Mouse (Mus musculus) CH12.LX (cell line): ENCODE data around the gene Golm1. TPM values are rescaled to one million over a fixed set of nuclear protein-coding genes. Genes with fewer than 3 reads are reported as not detected.

Experiments
- DNase-seq: peaks from one replicate; pipeline ENCODE4 v3.0.0-alpha.2; 2013; ENCODE audit errors: extremely low read depth
- H3K27ac ChIP-seq: 2 replicates; pipeline ENCODE4 v1.5.1; 2012; ENCODE audit warnings: low read depth, mild to moderate bottlenecking, control low read depth, moderate library complexity; ENCODE audit not compliant: insufficient read depth
- H3K27me3 ChIP-seq: replicated peaks from 2 replicates; pipeline ENCODE3; 2012; ENCODE audit warnings: inconsistent platforms
- H3K36me3 ChIP-seq, 2 experiments: replicated peaks in 1 of 2; 2 replicates each; pipeline versions ENCODE3 to v1.6.1; 2012; ENCODE audit warnings: inconsistent platforms in 1 of 2, low read length in 1 of 2, mild to moderate bottlenecking in 1 of 2, mixed read lengths in 1 of 2, moderate library complexity in 1 of 2; ENCODE audit not compliant: control insufficient read depth in 1 of 2, insufficient read depth in 1 of 2
- H3K4me1 ChIP-seq, 2 experiments: 2 replicates each; pipeline ENCODE4 v1.6.1; 2012; ENCODE audit warnings: inconsistent platforms in 1 of 2, moderate library complexity in 1 of 2; ENCODE audit not compliant: insufficient read depth in 2 of 2, control insufficient read depth in 1 of 2
- H3K4me2 ChIP-seq: 2 replicates; pipeline ENCODE4 v1.6.1; 2012; ENCODE audit warnings: low read depth, mild to moderate bottlenecking, control low read depth; ENCODE audit not compliant: poor library complexity, insufficient read depth, severe bottlenecking
- H3K4me3 ChIP-seq, 3 experiments: fragments of 150-350 bp in 1 of 3; sonication (generic) in 1 of 3; replicated peaks in 1 of 3; 2 replicates each; pipeline versions ENCODE3 to v1.5.1; 2011 to 2012; ENCODE audit warnings: low read depth in 2 of 3, low read length in 2 of 3, mild to moderate bottlenecking in 2 of 3, moderate library complexity in 2 of 3, control low read depth in 1 of 3, improper control_type of control experiment in 1 of 3, inconsistent platforms in 1 of 3, mixed read lengths in 1 of 3; ENCODE audit not compliant: poor library complexity in 1 of 3
- H3K79me2 ChIP-seq: replicated peaks from 2 replicates; pipeline ENCODE4 v1.6.1; 2012; ENCODE audit warnings: mild to moderate bottlenecking, moderate library complexity; ENCODE audit not compliant: control insufficient read depth, poor library complexity, insufficient read depth, severe bottlenecking; ENCODE audit errors: extremely low read depth
- H3K9ac ChIP-seq: 2 replicates; pipeline ENCODE4 v1.6.1; 2012; ENCODE audit warnings: low read depth, mild to moderate bottlenecking, control low read depth, moderate library complexity; ENCODE audit not compliant: insufficient read depth
- H3K9me3 ChIP-seq: replicated peaks from 2 replicates; pipeline ENCODE3; 2012; ENCODE audit warnings: low read length, inconsistent platforms, mixed read lengths
- ELF1 ChIP-seq: IDR thresholded peaks from 2 replicates; pipeline ENCODE4 v1.6.1; 2014; ENCODE audit warnings: low read depth, mild to moderate bottlenecking, inconsistent platforms, low read length, improper control_type of control experiment
- ETS1 ChIP-seq: conservative IDR thresholded peaks from 2 replicates; pipeline ENCODE4 v1.6.1; 2012; ENCODE audit warnings: low read depth, mild to moderate bottlenecking, inconsistent platforms, low read length, improper control_type of control experiment, moderate library complexity
- GABPA ChIP-seq: IDR thresholded peaks from 2 replicates; pipeline ENCODE4 v1.6.1; 2012; ENCODE audit warnings: low read depth, low read length, improper control_type of control experiment, inconsistent platforms; ENCODE audit not compliant: insufficient replicate concordance
- IRF4 ChIP-seq: IDR thresholded peaks from 2 replicates; pipeline ENCODE4 v1.6.1; 2014; ENCODE audit warnings: low read depth, mild to moderate bottlenecking, inconsistent platforms, low read length, improper control_type of control experiment
- JUND ChIP-seq: conservative IDR thresholded peaks from 2 replicates; pipeline ENCODE4 v1.6.1; 2011; ENCODE audit warnings: low read depth, low read length, improper control_type of control experiment
- MAFK ChIP-seq: IDR thresholded peaks from 2 replicates; pipeline ENCODE4 v1.6.1; 2011; ENCODE audit warnings: low read length, improper control_type of control experiment; ENCODE audit not compliant: insufficient replicate concordance
- MAZ ChIP-seq: IDR thresholded peaks from 2 replicates; pipeline ENCODE4 v1.6.1; 2012; ENCODE audit warnings: low read depth, mild to moderate bottlenecking, inconsistent platforms, low read length, improper control_type of control experiment, moderate library complexity
- MYC ChIP-seq: IDR thresholded peaks from 2 replicates; pipeline ENCODE4 v1.6.1; 2011; ENCODE audit warnings: low read depth, mild to moderate bottlenecking, improper control_type of control experiment, low read length
- NRF1 ChIP-seq: IDR thresholded peaks from 2 replicates; pipeline ENCODE4 v1.6.1; 2014; ENCODE audit warnings: low read depth, mild to moderate bottlenecking, inconsistent platforms, low read length, improper control_type of control experiment, moderate library complexity
- POLR2A ChIP-seq: IDR thresholded peaks from 2 replicates; pipeline ENCODE4 v1.6.1; 2011; ENCODE audit warnings: low read depth, mild to moderate bottlenecking, improper control_type of control experiment, low read length
- POLR2AphosphoS2 ChIP-seq: IDR thresholded peaks from 2 replicates; pipeline ENCODE4 v1.6.1; 2011; ENCODE audit warnings: low read depth, low read length, improper control_type of control experiment
- UBTF ChIP-seq: IDR thresholded peaks from 2 replicates; pipeline ENCODE4 v1.6.1; 2012; ENCODE audit warnings: low read depth, mild to moderate bottlenecking, inconsistent platforms, low read length, improper control_type of control experiment, moderate library complexity
- USF1 ChIP-seq: IDR thresholded peaks from 2 replicates; pipeline ENCODE4 v1.6.1; 2014; ENCODE audit warnings: low read depth, mild to moderate bottlenecking, inconsistent platforms, low read length, improper control_type of control experiment
- USF2 ChIP-seq: conservative IDR thresholded peaks from 2 replicates; pipeline ENCODE4 v1.6.1; 2011; ENCODE audit warnings: low read depth, low read length, improper control_type of control experiment
- dilution Hi-C: fragments of 300-500 bp; cut with MboI; formaldehyde crosslinking; loops from 2 replicates; pipeline ENCODE4 v1.14.3; 2020; ENCODE audit warnings: low sequenced_read_pairs; ENCODE audit not compliant: extremely low pct_unique_long_range_greater_than_20kb, extremely low pct_ligation_motif_present
- in situ Hi-C: fragments of 300-500 bp; cut with MboI; formaldehyde crosslinking; loops from 3 replicates; pipeline ENCODE4 v1.14.3; 2019; ENCODE audit warnings: low sequenced_read_pairs, low pct_ligation_motif_present, low pct_unique_long_range_greater_than_20kb, mixed read lengths
- polyA plus RNA-seq: library from polyadenylated mRNA; unstranded; fragments of >175 nt; gene quantifications from 2 replicates; pipeline ENCODE4 v1.2.1, GENCODE M21; 2012; ENCODE audit warnings: low read depth; ENCODE audit not compliant: insufficient read length
- total RNA-seq, 2 experiments: library from RNA; depleted of rRNA; stranded (reverse); fragments of 300-350 nt in 1 of 2; fragments of >200 nt in 1 of 2; gene quantifications; 2 replicates each; pipeline ENCODE4 v1.2.3; 2012 to 2014

The Golm1 gene
- total and polyA plus RNA-seq, 3 experiments = 14.3 to 18.9 (median 17.4) TPM

DNA sequence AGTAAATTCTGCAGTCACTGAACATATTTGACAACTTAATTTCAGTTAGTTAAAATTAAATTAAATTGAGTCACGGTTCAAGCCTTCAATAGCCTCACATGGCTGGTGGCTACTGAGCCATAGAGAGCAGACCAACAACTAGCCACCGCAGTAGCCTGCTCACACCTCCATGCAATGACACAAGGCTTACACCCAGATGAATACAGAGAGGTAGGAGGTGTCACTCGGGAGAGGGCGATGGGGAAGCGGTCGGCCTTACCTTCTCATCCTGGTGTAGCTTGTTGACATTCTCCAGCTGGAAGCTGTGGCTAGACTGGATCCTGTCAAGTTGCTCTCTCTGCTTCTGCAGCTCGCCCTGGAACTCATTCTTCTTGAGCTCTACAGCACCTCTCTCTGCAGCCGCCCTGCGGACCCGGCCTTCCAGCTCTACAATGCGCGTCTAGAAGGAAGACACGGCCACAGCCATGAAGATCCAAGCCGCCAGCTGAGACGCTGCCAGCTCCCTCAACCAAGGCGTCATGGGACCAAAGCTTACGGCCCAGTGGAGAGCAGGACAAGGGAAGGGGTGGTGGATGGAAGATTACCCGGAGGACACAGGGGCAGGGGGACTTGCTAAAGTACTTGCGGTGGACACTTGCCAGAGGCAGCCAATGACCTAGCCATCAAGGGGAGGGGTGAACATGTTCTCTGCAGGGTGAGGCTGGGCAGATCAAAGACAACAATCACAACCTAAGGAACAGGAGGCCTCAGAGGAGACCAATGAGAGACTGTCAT is 11.5 kb downstream of the Golm1 start:
- dilution Hi-C loops (no loop called here), in situ Hi-C loops (no loop called here)
- Histone ChIP-seq H3K4me2 (no peak overlapping the region), H3K36me3 (peaks cover 20 to 71% of the 10 kb centered on the region in 2 experiments), H3K4me3 (no peak overlapping the region), H3K27ac (no peak overlapping the region), H3K9ac (no peak overlapping the region), H3K27me3 (no peaks in the 10 kb centered on the region), H3K4me1 (peaks cover 5 to 24% of the 10 kb centered on the region in 2 experiments), H3K79me2 (no peaks in the 10 kb centered on the region), H3K9me3 (no peaks in the 10 kb centered on the region)
- DNase-seq = no peak
- TF ChIP-seq ETS1 (no peak), POLR2AphosphoS2 (no peak)

DNA sequence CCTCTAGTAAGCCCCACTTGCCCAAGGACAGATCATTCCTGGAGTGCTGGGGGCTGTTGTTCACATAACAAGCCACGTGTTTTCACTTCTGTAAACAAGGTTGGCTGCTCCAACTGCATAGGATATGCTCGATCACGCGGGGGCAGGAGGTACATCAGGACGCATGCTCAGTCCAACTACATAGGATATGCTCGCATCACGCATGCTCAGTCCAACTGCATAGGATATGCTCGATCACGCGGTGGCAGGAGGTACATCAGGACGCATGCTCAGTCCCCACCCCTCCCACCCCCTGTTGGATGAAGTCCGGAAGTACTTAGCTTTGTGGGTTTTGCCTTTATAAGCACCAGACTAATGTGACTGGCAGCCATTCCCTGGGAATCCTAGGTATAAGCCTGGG is 13.6 kb downstream of the Golm1 start:
- in situ Hi-C loops = no loop called here
- no peak overlapping the region for H3K4me3 ChIP-seq
- peaks cover 5 to 22% of the 10 kb centered on the region in 2 experiments for H3K4me1 ChIP-seq
- no peaks in the 10 kb centered on the region for H3K27me3 ChIP-seq
- no peak overlapping the region for H3K9ac ChIP-seq
- dilution Hi-C loops = no loop called here
- H3K4me2 ChIP-seq = no peak overlapping the region
- H3K9me3 ChIP-seq = peaks cover 2% of the 10 kb centered on the region
- no peak for DNase-seq
- H3K27ac ChIP-seq = no peak overlapping the region
- peaks cover 23 to 75% of the 10 kb centered on the region in 2 experiments for H3K36me3 ChIP-seq
- TF ChIP-seq NRF1 (no peak), JUND (no peak), POLR2A (no peak), MAZ (no peak), GABPA (no peak), POLR2AphosphoS2 (no peak)
- TF ChIP-seq, all 38 proteins: peak for 0
- H3K79me2 ChIP-seq = no peaks in the 10 kb centered on the region

DNA sequence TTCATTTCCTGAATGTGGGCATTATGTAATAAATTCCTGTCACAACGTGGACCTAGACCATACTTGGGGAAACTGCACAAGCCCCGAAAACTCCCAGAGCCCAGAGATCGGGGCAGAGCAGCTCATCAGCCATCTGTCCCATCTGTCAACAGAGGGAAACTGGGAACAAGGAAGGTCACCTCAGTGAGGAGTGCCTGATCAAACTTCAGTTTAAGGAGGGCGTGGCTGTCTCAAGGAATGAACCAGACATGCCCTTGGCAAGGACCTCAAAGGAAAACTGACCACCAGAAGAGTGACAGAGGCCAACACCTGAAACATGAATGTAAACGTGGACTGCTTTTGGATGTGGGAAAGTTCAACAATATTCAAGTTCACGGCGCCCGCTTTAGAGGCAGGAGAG is 14.2 kb downstream of the Golm1 start:
- no peak for DNase-seq
- in situ Hi-C loops = no loop called here
- dilution Hi-C loops = no loop called here
- Histone ChIP-seq H3K9me3 (peaks cover 2% of the 10 kb centered on the region), H3K4me2 (no peak overlapping the region), H3K79me2 (no peaks in the 10 kb centered on the region), H3K27me3 (no peaks in the 10 kb centered on the region), H3K27ac (no peak overlapping the region), H3K9ac (no peak overlapping the region), H3K36me3 (peaks cover 23 to 72% of the 10 kb centered on the region in 2 experiments), H3K4me1 (peaks cover 4 to 22% of the 10 kb centered on the region in 2 experiments), H3K4me3 (no peak overlapping the region)
- no peak for TF ChIP-seq USF2
- TF ChIP-seq IRF4 = no peak
- TF ChIP-seq MYC = no peak
- no peak for TF ChIP-seq MAFK
- TF ChIP-seq USF1 = no peak
- no peak for TF ChIP-seq UBTF
- no peak for TF ChIP-seq JUND
- no peak for TF ChIP-seq ELF1
- TF ChIP-seq, all 38 proteins: peak for 0
